Mouse (Mus musculus): ENCODE data around the gene Ccdc115. TPM values are rescaled to one million over a fixed set of nuclear protein-coding genes. Genes with fewer than 3 reads are reported as not detected.
A peak's percentile ranks its signal among the peaks of the same experiment; 100 is the strongest.
"Not testable (repeated sequence)": the region's sequence is repeated elsewhere in the genome, so short reads cannot be mapped to it uniquely, and the experiment has no call there.

Gene Ccdc115
- total RNA-seq, 1 experiment from 2014 or later: 17.6 TPM

GRCm38 (mm10) chr1:34438381-34439051 is 956 bp downstream of the Ccdc115 start:
- DNase-seq: no peak

GRCm38 (mm10) chr1:34437366-34437765 is 2.1 kb downstream of the Ccdc115 start:
- not testable (repeated sequence) for DNase-seq

GRCm38 (mm10) chr1:34436374-34436773 is 3.1 kb downstream of the Ccdc115 start:
- no peak for DNase-seq

GRCm38 (mm10) chr1:34435371-34436120 is 3.9 kb downstream of the Ccdc115 start:
- DNase-seq: no peak

GRCm38 (mm10) chr1:34434660-34435160 is 4.8 kb downstream of the Ccdc115 start:
- DNase-seq: peak; percentile 86

GRCm38 (mm10) chr1:34433891-34434521 is 5.5 kb downstream of the Ccdc115 start:
- no peak for DNase-seq

GRCm38 (mm10) chr1:34432776-34433481 is 6.5 kb downstream of the Ccdc115 start:
- peak; percentile 27 for DNase-seq

- peak; percentile 58 for DNase-seq
These were observed 7.1 kb downstream of the Ccdc115 start for GRCm38 (mm10) chr1:34432411-34432775.

- no peak for DNase-seq
These were observed 8.0 kb downstream of the Ccdc115 start for GRCm38 (mm10) chr1:34431431-34431830.

- DNase-seq: no peak
These were observed 8.5 kb downstream of the Ccdc115 start for GRCm38 (mm10) chr1:34430981-34431380.

GRCm38 (mm10) chr1:34429281-34429680 is 10.2 kb downstream of the Ccdc115 start:
- no peak for DNase-seq

GRCm38 (mm10) chr1:34428466-34428865 is 11.0 kb downstream of the Ccdc115 start:
- no peak for DNase-seq

GRCm38 (mm10) chr1:34399182-34399953 is 40.1 kb downstream of the Ccdc115 start:
- DNase-seq: no peak

GRCm38 (mm10) chr1:34396321-34396720 is 43.2 kb downstream of the Ccdc115 start:
- DNase-seq: no peak

GRCm38 (mm10) chr1:34389234-34389891 is 50.1 kb downstream of the Ccdc115 start:
- DNase-seq: no peak

- DNase-seq: no peak
These were observed 50.6 kb downstream of the Ccdc115 start for GRCm38 (mm10) chr1:34388849-34389233.

- no peak for DNase-seq
These were observed 51.8 kb downstream of the Ccdc115 start for GRCm38 (mm10) chr1:34387346-34388327.

All from adrenal gland, postnatal 25 days (tissue).